Mouse (Mus musculus): ENCODE measurements at regions not wholly inside any gene's neighbourhood (a gene's known extent, or its start where the extent isn't known, plus 50 kb on each side); places are given as distances from the start of the nearest gene placed in this dataset.

- TF ChIP-seq NANOG (IDR thresholded peaks at IDR 0.05; ENCODE audit: borderline replicate concordance, low read length) = peak; percentile 24; the same call in 1 of the 2 replicates
- no peak for TF ChIP-seq POU5F1 (IDR thresholded peaks at IDR 0.05; ENCODE audit: borderline replicate concordance, low read length)
- no peak for TF ChIP-seq CTCF (conservative IDR thresholded peaks at IDR 0.05; ENCODE audit: low read length)
- no peak overlapping the region for H3K4me3 ChIP-seq (replicated peaks; ENCODE audit: low read length)
- peaks cover 30% of the 10 kb centered on the region for H3K27me3 ChIP-seq (ENCODE audit: insufficient read depth, low read length)
Measured at GRCm38 (mm10) chr17:48680331-48680730, 225.6 kb downstream of the Unc5cl start.

GRCm38 (mm10) chr17:48688944-48689343, 234.2 kb downstream of the Unc5cl start:
- H3K27me3 ChIP-seq (ENCODE audit: insufficient read depth, low read length) = peaks cover 2% of the 10 kb centered on the region; the same call in 1 of the 2 replicates
- H3K4me3 ChIP-seq (replicated peaks; ENCODE audit: low read length) = no peak overlapping the region
- no peaks in the 10 kb centered on the region for H3K36me3 ChIP-seq (ENCODE audit: insufficient read depth, low read length)
- TF ChIP-seq NANOG (IDR thresholded peaks at IDR 0.05; ENCODE audit: borderline replicate concordance, low read length) (no peak), CTCF (conservative IDR thresholded peaks at IDR 0.05; ENCODE audit: low read length) (no peak), POU5F1 (IDR thresholded peaks at IDR 0.05; ENCODE audit: borderline replicate concordance, low read length) (no peak)
- no peaks in the 10 kb centered on the region for H3K4me1 ChIP-seq (replicated peaks; ENCODE audit: low read depth, low read length)
- peaks cover 14% of the 10 kb centered on the region; the same call in 1 of the 2 replicates for H3K9me3 ChIP-seq (ENCODE audit: low read length)

More at GRCm38 (mm10) chr17:48680331-48680730, 225.6 kb downstream of the Unc5cl start:
- no peaks in the 10 kb centered on the region for H3K36me3 ChIP-seq (ENCODE audit: insufficient read depth, low read length)
- peaks cover 5% of the 10 kb centered on the region for H3K9me3 ChIP-seq (ENCODE audit: low read length)
- peaks cover 19% of the 10 kb centered on the region for H3K4me1 ChIP-seq (replicated peaks; ENCODE audit: low read depth, low read length)

GRCm38 (mm10) chr17:48698456-48698855, 233.7 kb upstream of the Lrfn2 start:
- Histone ChIP-seq H3K27me3 (ENCODE audit: insufficient read depth, low read length) (peaks cover 13% of the 10 kb centered on the region), H3K9me3 (ENCODE audit: low read length) (peaks cover 17% of the 10 kb centered on the region), H3K36me3 (ENCODE audit: insufficient read depth, low read length) (no peaks in the 10 kb centered on the region), H3K4me1 (replicated peaks; ENCODE audit: low read depth, low read length) (no peaks in the 10 kb centered on the region), H3K4me3 (replicated peaks; ENCODE audit: low read length) (no peak overlapping the region)
- TF ChIP-seq POU5F1 (IDR thresholded peaks at IDR 0.05; ENCODE audit: borderline replicate concordance, low read length) (no peak), CTCF (conservative IDR thresholded peaks at IDR 0.05; ENCODE audit: low read length) (no peak), NANOG (IDR thresholded peaks at IDR 0.05; ENCODE audit: borderline replicate concordance, low read length) (no peak)

GRCm38 (mm10) chr17:48700591-48700990, 231.6 kb upstream of the Lrfn2 start:
- peaks cover 20% of the 10 kb centered on the region for H3K9me3 ChIP-seq (ENCODE audit: low read length)
- no peak for TF ChIP-seq POU5F1 (IDR thresholded peaks at IDR 0.05; ENCODE audit: borderline replicate concordance, low read length)
- no peak for TF ChIP-seq NANOG (IDR thresholded peaks at IDR 0.05; ENCODE audit: borderline replicate concordance, low read length)
- peak; percentile 53 for TF ChIP-seq CTCF (conservative IDR thresholded peaks at IDR 0.05; ENCODE audit: low read length)
- no peaks in the 10 kb centered on the region for H3K4me1 ChIP-seq (replicated peaks; ENCODE audit: low read depth, low read length)
- H3K36me3 ChIP-seq (ENCODE audit: insufficient read depth, low read length) = no peaks in the 10 kb centered on the region
- no peak overlapping the region for H3K4me3 ChIP-seq (replicated peaks; ENCODE audit: low read length)
- H3K27me3 ChIP-seq (ENCODE audit: insufficient read depth, low read length) = peaks cover 5% of the 10 kb centered on the region; the same call in 1 of the 2 replicates

- H3K4me3 ChIP-seq (replicated peaks; ENCODE audit: low read length) = no peak overlapping the region
- no peak for TF ChIP-seq CTCF (conservative IDR thresholded peaks at IDR 0.05; ENCODE audit: low read length)
- no peak for TF ChIP-seq NANOG (IDR thresholded peaks at IDR 0.05; ENCODE audit: borderline replicate concordance, low read length)
- no peak for TF ChIP-seq POU5F1 (IDR thresholded peaks at IDR 0.05; ENCODE audit: borderline replicate concordance, low read length)
- H3K9me3 ChIP-seq (ENCODE audit: low read length) = no peaks in the 10 kb centered on the region
- no peaks in the 10 kb centered on the region for H3K27me3 ChIP-seq (ENCODE audit: insufficient read depth, low read length)
- no peaks in the 10 kb centered on the region for H3K36me3 ChIP-seq (ENCODE audit: insufficient read depth, low read length)
- H3K4me1 ChIP-seq (replicated peaks; ENCODE audit: low read depth, low read length) = 0 out of 2 replicates have a peak, but pooled peaks cover 2% of the 10 kb centered on the region
Measured at GRCm38 (mm10) chr17:48720506-48720905, 211.7 kb upstream of the Lrfn2 start.

- Histone ChIP-seq H3K36me3 (ENCODE audit: insufficient read depth, low read length) (no peaks in the 10 kb centered on the region), H3K9me3 (ENCODE audit: low read length) (no peaks in the 10 kb centered on the region), H3K27me3 (ENCODE audit: insufficient read depth, low read length) (no peaks in the 10 kb centered on the region), H3K4me1 (replicated peaks; ENCODE audit: low read depth, low read length) (0 out of 2 replicates have a peak, but pooled peaks cover 2% of the 10 kb centered on the region), H3K4me3 (replicated peaks; ENCODE audit: low read length) (no peak overlapping the region)
- TF ChIP-seq NANOG (IDR thresholded peaks at IDR 0.05; ENCODE audit: borderline replicate concordance, low read length) = no peak
- TF ChIP-seq POU5F1 (IDR thresholded peaks at IDR 0.05; ENCODE audit: borderline replicate concordance, low read length) = no peak
- TF ChIP-seq CTCF (conservative IDR thresholded peaks at IDR 0.05; ENCODE audit: low read length) = no peak
Measured at GRCm38 (mm10) chr17:48723286-48723685, 208.9 kb upstream of the Lrfn2 start.

- no peak overlapping the region for H3K4me3 ChIP-seq (replicated peaks; ENCODE audit: low read length)
- 0 out of 2 replicates have a peak, but pooled peaks cover 2% of the 10 kb centered on the region for H3K4me1 ChIP-seq (replicated peaks; ENCODE audit: low read depth, low read length)
- H3K9me3 ChIP-seq (ENCODE audit: low read length) = no peaks in the 10 kb centered on the region
- no peaks in the 10 kb centered on the region for H3K36me3 ChIP-seq (ENCODE audit: insufficient read depth, low read length)
- no peaks in the 10 kb centered on the region for H3K27me3 ChIP-seq (ENCODE audit: insufficient read depth, low read length)
- TF ChIP-seq NANOG (IDR thresholded peaks at IDR 0.05; ENCODE audit: borderline replicate concordance, low read length) = no peak
- no peak for TF ChIP-seq POU5F1 (IDR thresholded peaks at IDR 0.05; ENCODE audit: borderline replicate concordance, low read length)
- TF ChIP-seq CTCF (conservative IDR thresholded peaks at IDR 0.05; ENCODE audit: low read length) = no peak
Measured at GRCm38 (mm10) chr17:48724513-48725112, 207.6 kb upstream of the Lrfn2 start.

GRCm38 (mm10) chr17:48726460-48726859, 205.7 kb upstream of the Lrfn2 start:
- Histone ChIP-seq H3K27me3 (ENCODE audit: insufficient read depth, low read length) (no peaks in the 10 kb centered on the region), H3K36me3 (ENCODE audit: insufficient read depth, low read length) (no peaks in the 10 kb centered on the region), H3K4me3 (replicated peaks; ENCODE audit: low read length) (no peak overlapping the region), H3K9me3 (ENCODE audit: low read length) (no peaks in the 10 kb centered on the region; the same call in 1 of the 2 replicates), H3K4me1 (replicated peaks; ENCODE audit: low read depth, low read length) (0 out of 2 replicates have a peak, but pooled peaks cover 2% of the 10 kb centered on the region)
- TF ChIP-seq POU5F1 (IDR thresholded peaks at IDR 0.05; ENCODE audit: borderline replicate concordance, low read length) = no peak
- no peak for TF ChIP-seq CTCF (conservative IDR thresholded peaks at IDR 0.05; ENCODE audit: low read length)
- TF ChIP-seq NANOG (IDR thresholded peaks at IDR 0.05; ENCODE audit: borderline replicate concordance, low read length) = no peak
